Comparison of ENCODE assay signal across 15 mouse cellular contexts in the genomic region with DNA sequence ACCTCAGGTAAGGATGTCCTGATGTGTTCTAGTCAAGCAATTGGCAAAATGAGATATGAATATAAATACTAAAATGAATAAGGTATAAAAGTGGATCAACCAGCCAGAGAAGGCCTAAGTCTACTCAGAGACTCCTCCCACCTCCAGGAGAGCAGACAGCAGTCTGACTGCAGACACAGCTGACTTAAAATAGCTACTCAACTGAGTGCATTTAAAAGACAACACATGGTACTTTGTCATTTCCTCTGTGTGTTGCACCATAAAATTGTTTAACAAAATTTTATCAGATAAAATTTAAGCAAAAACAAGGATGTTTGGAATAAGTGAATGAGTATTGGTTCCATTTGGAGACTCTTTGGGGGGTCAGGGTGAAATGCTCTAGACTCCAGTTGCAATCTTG.
DNase-seq lines count a peak whose midpoint lies in the region; ATAC-seq and TF ChIP-seq lines count a peak whose summit lies in the region.
"Had no signal": no experiment of that assay in that cellular context is flagged by ENCODE, and none has a peak within 500 bp of the region (broad histone marks: within the 10 kb centered on the region; RNA-seq: fewer than 3 reads in every experiment).

No protein-coding gene starts in this region.

- TF ChIP-seq POLR2A in bone marrow macrophage, adult 2 months (IDR thresholded peaks at IDR 0.05; ENCODE audit: borderline replicate concordance, low read depth, low read length), result no peak

- H3K9ac ChIP-seq in heart, embryonic 14.5 days (ENCODE audit: low read length), result 0 out of 2 replicates have a peak overlapping the region, but pooled peaks have one; percentile 18
- no peak overlapping the region for H3K9ac ChIP-seq in lung, embryonic 15.5 days
- H3K9ac ChIP-seq in lung, postnatal 0 days (replicated peaks; ENCODE audit: low read depth), result no peak overlapping the region
- H3K9ac ChIP-seq: liver, embryonic 15.5 days; stomach, embryonic 15.5 days had no signal

- TF ChIP-seq CTCF in bone marrow macrophage, adult 2 months (IDR thresholded peaks at IDR 0.05; ENCODE audit: low read depth, low read length), result no peak
- no peak for TF ChIP-seq CTCF in lung, postnatal 0 days (IDR thresholded peaks at IDR 0.05)

- H3K9me3 ChIP-seq in heart, embryonic 14.5 days (ENCODE audit: control insufficient read depth, low read length), result no peaks in the 10 kb centered on the region
- H3K9me3 ChIP-seq in lung, embryonic 15.5 days, result no peaks in the 10 kb centered on the region
- H3K9me3 ChIP-seq in lung, postnatal 0 days (ENCODE audit: low read length), result no peaks in the 10 kb centered on the region
- H3K9me3 ChIP-seq: liver, embryonic 15.5 days; stomach, embryonic 15.5 days had no signal

- TF ChIP-seq EP300 in lung, postnatal 0 days (IDR thresholded peaks at IDR 0.05), result peak; percentile 70

- intact Hi-C loops in heart, postnatal 14 days (cut with DNase I), result no loop called here

- H3K4me3 ChIP-seq in heart, embryonic 14.5 days (ENCODE audit: control insufficient read depth in 1 of 2, insufficient read depth in 1 of 2, low read depth in 1 of 2, low read length in 2 of 2), result no peak overlapping the region
- H3K4me3 ChIP-seq in lung, embryonic 15.5 days, result no peak overlapping the region
- no peak overlapping the region for H3K4me3 ChIP-seq in bone marrow macrophage, adult 2 months (ENCODE audit: insufficient read depth, low read length)
- H3K4me3 ChIP-seq in lung, postnatal 0 days (ENCODE audit: low read depth, low read length), result no peak overlapping the region
- H3K4me3 ChIP-seq: erythroblast, embryonic 14.5 days; liver, embryonic 15.5 days; stomach, embryonic 15.5 days had no signal

- H3K27me3 ChIP-seq in heart, embryonic 14.5 days (ENCODE audit: control insufficient read depth, insufficient read depth, low read length), result no peaks in the 10 kb centered on the region
- no peaks in the 10 kb centered on the region for H3K27me3 ChIP-seq in lung, embryonic 15.5 days
- H3K27me3 ChIP-seq in lung, postnatal 0 days (replicated peaks; ENCODE audit: insufficient read depth, low read length), result no peaks in the 10 kb centered on the region
- H3K27me3 ChIP-seq: liver, embryonic 15.5 days; stomach, embryonic 15.5 days had no signal

- H3K4me1 ChIP-seq in heart, embryonic 14.5 days (ENCODE audit: control insufficient read depth in 2 of 2, insufficient read depth in 2 of 2, low read length in 2 of 2), result peaks cover 13 to 46% of the 10 kb centered on the region in 2 experiments
- H3K4me1 ChIP-seq in lung, embryonic 15.5 days, result peaks cover 56% of the 10 kb centered on the region
- H3K4me1 ChIP-seq in bone marrow macrophage, adult 2 months (ENCODE audit: control insufficient read depth, insufficient read depth, low read length), result peaks cover 40% of the 10 kb centered on the region
- H3K4me1 ChIP-seq in lung, postnatal 0 days (ENCODE audit: insufficient read depth, low read depth, low read length), result peaks cover 22% of the 10 kb centered on the region; the same call in 1 of the 2 replicates

- 0 out of 2 replicates have a peak overlapping the region, but pooled peaks have one; percentile 6 for H3K4me2 ChIP-seq in heart, embryonic 14.5 days (ENCODE audit: low read length)
- H3K4me2 ChIP-seq in lung, embryonic 15.5 days, result no peak overlapping the region; the same call in 1 of the 2 replicates
- H3K4me2 ChIP-seq in lung, postnatal 0 days (replicated peaks; ENCODE audit: low read depth, low read length), result no peak overlapping the region
- H3K4me2 ChIP-seq: liver, embryonic 15.5 days; stomach, embryonic 15.5 days had no signal

- H3K27ac ChIP-seq in heart, embryonic 14.5 days (replicated peaks in 1 of 2; ENCODE audit: control insufficient read depth in 1 of 2, insufficient read depth in 1 of 2, low read depth in 2 of 2, low read length in 2 of 2), result peak overlapping the region; percentile 82
- peak overlapping the region; percentile 91 for H3K27ac ChIP-seq in lung, embryonic 15.5 days
- H3K27ac ChIP-seq in bone marrow macrophage, adult 2 months (ENCODE audit: insufficient read depth, low read depth, low read length), result peak overlapping the region; percentile 41
- H3K27ac ChIP-seq in lung, postnatal 0 days (ENCODE audit: low read length), result peak overlapping the region; percentile 76
- H3K27ac ChIP-seq: liver, embryonic 15.5 days; stomach, embryonic 15.5 days had no signal

- no peaks in the 10 kb centered on the region for H3K36me3 ChIP-seq in heart, embryonic 14.5 days (ENCODE audit: control insufficient read depth, insufficient read depth, low read length)
- no peaks in the 10 kb centered on the region for H3K36me3 ChIP-seq in lung, embryonic 15.5 days
- no peaks in the 10 kb centered on the region for H3K36me3 ChIP-seq in lung, postnatal 0 days (ENCODE audit: insufficient read depth, low read length)
- H3K36me3 ChIP-seq: liver, embryonic 15.5 days; stomach, embryonic 15.5 days had no signal

- DNase-seq in heart, postnatal 14 days, result no peak
- DNase-seq in lung, postnatal 25 days (ENCODE audit: low spot score), result no peak
- DNase-seq in lung, postnatal 0 days (ENCODE audit: low spot score), result peak; percentile 92
- no peak for DNase-seq in testis, postnatal 14 days (ENCODE audit: low spot score)
- DNase-seq: adrenal gland, postnatal 10 days; cerebellum, adult 9-10 months; right cerebral cortex, postnatal 14 days had no signal

- ATAC-seq in heart, embryonic 14.5 days (ENCODE audit: insufficient number of reproducible peaks, insufficient read depth, low FRiP score, low read depth), result no peak
- peak; percentile 76 for ATAC-seq in lung, embryonic 15.5 days (ENCODE audit: borderline replicate concordance, extremely low read depth, low FRiP score, low TSS enrichment)
- ATAC-seq in lung, postnatal 0 days, result peak; percentile 71
- no peak for ATAC-seq in megakaryocyte progenitor cell, adult 5-6 weeks (replicated peaks; ENCODE audit: poor library complexity)
- ATAC-seq: inflammation-experienced regulatory T-cells, adult 6 months had no signal

Comparison
In these comparisons a context has a peak if more than half of its experiments do, and no peak if none do; other contexts are left out.
1. ATAC-seq: peak in lung, embryonic 15.5 days (single experiment) and lung, postnatal 0 days (single experiment); none in heart, embryonic 14.5 days (single experiment) and megakaryocyte progenitor cell, adult 5-6 weeks (single experiment).
2. H3K27ac ChIP-seq: peak in every context shown above with its lines; median percentile 91 in lung, embryonic 15.5 days; 82 in heart, embryonic 14.5 days; 76 in lung, postnatal 0 days; 41 in bone marrow macrophage, adult 2 months.